Mouse (Mus musculus) skeletal muscle tissue, adult 2 months (tissue): ENCODE results near the gene Ppp3cb.
"Not testable (repeated sequence)": the region's sequence is repeated elsewhere in the genome, so short reads cannot be mapped to it uniquely, and the experiment has no call there.

Experiments used
- DNase-seq: peaks from one replicate; pipeline ENCODE4 v3.0.0-alpha.2; 2012; ENCODE audit warnings: low read depth, low spot score

Gene Ppp3cb

GRCm38 (mm10) chr14:20546415-20546814 lies at the start of gene Ppp3cb:
Gene Ppp3cb (minus strand): TSS chr14:20546573.
- peak; percentile 89 for DNase-seq

- DNase-seq, result peak; percentile 75
Observed at GRCm38 (mm10) chr14:20595781-20596180, 49.4 kb upstream of the Ppp3cb start.

GRCm38 (mm10) chr14:20587458-20587857 lies 41.1 kb upstream of the Ppp3cb start:
- no peak for DNase-seq

GRCm38 (mm10) chr14:20578822-20579407 lies 32.5 kb upstream of the Ppp3cb start:
- no peak for DNase-seq

GRCm38 (mm10) chr14:20576179-20576578 lies 29.8 kb upstream of the Ppp3cb start:
- DNase-seq, result peak; percentile 53

GRCm38 (mm10) chr14:20573196-20573595 lies 26.8 kb upstream of the Ppp3cb start:
- DNase-seq, result not testable (repeated sequence)

GRCm38 (mm10) chr14:20565256-20566021 lies 19.1 kb upstream of the Ppp3cb start:
- DNase-seq, result no peak

GRCm38 (mm10) chr14:20564692-20565091 lies 18.3 kb upstream of the Ppp3cb start:
- DNase-seq, result no peak

GRCm38 (mm10) chr14:20561897-20562296 lies 15.5 kb upstream of the Ppp3cb start:
- no peak for DNase-seq

GRCm38 (mm10) chr14:20550136-20550535 lies 3.8 kb upstream of the Ppp3cb start:
- no peak for DNase-seq

- peak; percentile 83 for DNase-seq
Observed at GRCm38 (mm10) chr14:20545529-20546331, 643 bp downstream of the Ppp3cb start.

- no peak for DNase-seq
Observed at GRCm38 (mm10) chr14:20544467-20545411, 1.6 kb downstream of the Ppp3cb start.

GRCm38 (mm10) chr14:20529643-20530042 lies 16.7 kb downstream of the Ppp3cb start:
- no peak for DNase-seq

- no peak for DNase-seq
Observed at GRCm38 (mm10) chr14:20520179-20520578, 26.2 kb downstream of the Ppp3cb start.

GRCm38 (mm10) chr14:20508424-20508823 lies 37.9 kb downstream of the Ppp3cb start:
- no peak for DNase-seq

- no peak for DNase-seq
Observed at GRCm38 (mm10) chr14:20502966-20503365, 43.4 kb downstream of the Ppp3cb start.

GRCm38 (mm10) chr14:20499982-20500381 lies 46.4 kb downstream of the Ppp3cb start:
- DNase-seq, result no peak

GRCm38 (mm10) chr14:20496603-20497002 lies 49.8 kb downstream of the Ppp3cb start, which contains the start of gene Mss51:
Gene Mss51 (minus strand): TSS chr14:20496901.
- DNase-seq, result peak; percentile 63

GRCm38 (mm10) chr14:20486031-20486430 lies 60.3 kb downstream of the Ppp3cb start:
- DNase-seq, result no peak

GRCm38 (mm10) chr14:20482051-20482751 lies 64.2 kb downstream of the Ppp3cb start:
- DNase-seq, result no peak
